In the genomic region with DNA sequence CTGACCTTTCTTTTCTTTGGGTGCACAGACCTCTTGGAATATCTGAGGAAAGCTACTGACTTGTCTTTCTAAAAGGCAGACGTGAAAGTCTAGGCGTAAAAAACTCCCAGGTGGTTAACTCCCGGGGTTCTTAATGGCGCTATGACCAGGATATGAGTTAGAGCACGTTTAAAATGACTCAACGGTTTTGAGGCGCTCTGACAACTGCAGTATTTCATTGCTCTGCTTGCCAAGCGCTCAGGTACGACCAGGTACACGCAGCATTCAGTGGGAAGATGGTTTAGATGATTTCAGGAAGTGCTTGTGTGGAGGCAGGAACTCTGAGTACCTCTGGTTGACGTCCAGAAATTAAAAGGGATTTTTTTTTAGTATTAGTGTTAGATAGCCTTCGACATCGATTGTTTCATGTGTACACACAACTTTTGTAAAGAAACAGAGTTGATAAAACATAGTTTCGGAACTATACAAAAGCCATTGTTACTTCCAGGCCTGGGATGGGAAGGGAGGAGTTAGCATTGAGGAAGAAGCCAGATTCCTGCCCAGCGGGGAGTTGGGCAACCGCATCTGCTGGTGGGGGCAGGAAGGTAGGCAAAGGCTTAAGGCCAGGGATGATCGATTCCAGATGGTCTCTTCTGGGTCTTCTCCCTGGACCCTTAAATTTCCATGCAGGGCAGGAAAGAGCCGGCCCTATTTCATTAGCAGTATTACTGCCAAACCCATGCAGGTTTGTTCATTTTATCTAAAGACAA, we compare ENCODE assay signal across 11 mouse cellular contexts. TPM values are rescaled to one million over a fixed set of nuclear protein-coding genes. Genes with fewer than 3 reads are reported as not detected.
DNase-seq lines count a peak whose midpoint lies in the region; ATAC-seq lines count a peak whose summit lies in the region.
"Had no signal": no experiment of that assay in that cellular context is flagged by ENCODE, and none has a peak within 500 bp of the region (broad histone marks: within the 10 kb centered on the region; RNA-seq: fewer than 3 reads in every experiment).

No protein-coding gene starts in this region.

- no peaks in the 10 kb centered on the region for H3K9me3 ChIP-seq in embryonic facial prominence, embryonic 10.5 days
- H3K9me3 ChIP-seq in liver, embryonic 15.5 days (replicated peaks), result no peaks in the 10 kb centered on the region

- H3K9ac ChIP-seq in liver, embryonic 15.5 days, result no peak overlapping the region

- peak overlapping the region; percentile 4; the same call in 1 of the 2 replicates for H3K4me2 ChIP-seq in liver, embryonic 15.5 days

- peak; percentile 18 for DNase-seq in kidney, adult 11 months
- DNase-seq in kidney, postnatal 14 days, result no peak
- DNase-seq in ZHBTc4 (ENCODE audit: low read depth, low spot score), result peak; percentile 86
- DNase-seq in embryonic facial prominence, embryonic 10.5 days (ENCODE audit: low spot score), result peak; percentile 77
- DNase-seq in lung, postnatal 25 days (ENCODE audit: low spot score), result no peak
- DNase-seq in gastrocnemius, adult 18-20 months (ENCODE audit: low spot score), result no peak
- DNase-seq: thymus, postnatal 25 days had no signal

- H3K4me3 ChIP-seq in embryonic facial prominence, embryonic 10.5 days, result 0 out of 2 replicates have a peak overlapping the region, but pooled peaks have one; percentile 1
- no peak overlapping the region for H3K4me3 ChIP-seq in liver, embryonic 15.5 days (replicated peaks)
- H3K4me3 ChIP-seq: myocyte had no signal

- ATAC-seq in liver, embryonic 15.5 days (ENCODE audit: insufficient read depth), result no peak
- ATAC-seq in megakaryocyte-erythroid progenitor cell, adult 5-6 weeks (replicated peaks; ENCODE audit: low FRiP score, low TSS enrichment, poor library complexity, severe bottlenecking), result no peak

- WGBS in embryonic facial prominence, embryonic 10.5 days, result 7% methylated on average over 18 of the region's 18 CpGs
- WGBS in liver, embryonic 15.5 days (ENCODE audit: insufficient replicate concordance), result 12% methylated on average over 18 of the region's 18 CpGs

- peaks cover 87% of the 10 kb centered on the region for H3K4me1 ChIP-seq in embryonic facial prominence, embryonic 10.5 days
- peaks cover 50% of the 10 kb centered on the region for H3K4me1 ChIP-seq in liver, embryonic 15.5 days (replicated peaks)

- peak overlapping the region; percentile 72 for H3K27ac ChIP-seq in embryonic facial prominence, embryonic 10.5 days (replicated peaks)
- H3K27ac ChIP-seq in liver, embryonic 15.5 days (replicated peaks), result peak overlapping the region; percentile 53

- H3K36me3 ChIP-seq in embryonic facial prominence, embryonic 10.5 days (replicated peaks), result no peaks in the 10 kb centered on the region
- no peaks in the 10 kb centered on the region for H3K36me3 ChIP-seq in liver, embryonic 15.5 days (replicated peaks)

- peaks cover 52% of the 10 kb centered on the region for H3K27me3 ChIP-seq in embryonic facial prominence, embryonic 10.5 days (replicated peaks; ENCODE audit: low read depth, poor library complexity, severe bottlenecking)
- peaks cover 17% of the 10 kb centered on the region; the same call in 1 of the 2 replicates for H3K27me3 ChIP-seq in liver, embryonic 15.5 days

RNA-seq across cellular contexts. Expression of gene Tmem51, which starts 12.7 kb away (rescaled TPM):
- polyA plus RNA-seq in embryonic facial prominence, embryonic 10.5 days (2016; fragmentation: Nextera tagmentation; extraction: Ambion mirVana), result 9.5 and 9.7 TPM in 2 replicates
- 16.2 and 17.6 TPM in 2 replicates for polyA plus RNA-seq in liver, embryonic 15.5 days (2015; fragmentation: Nextera tagmentation; extraction: Ambion mirVana)
- total RNA-seq in megakaryocyte-erythroid progenitor cell, adult 5-6 weeks (2014; fragmentation: Nextera tagmentation), result 0.42 TPM in 1 of 2 replicates, not detected in the other
- total RNA-seq in megakaryocyte-erythroid progenitor cell, adult 5-6 weeks (2017), result not detected in 2 replicates
- under 1 TPM; 0.48 to 0.88 TPM for total RNA-seq in gastrocnemius, adult 18-20 months (2021)
- total RNA-seq: MEL had no signal
- polyA plus RNA-seq: myocyte had no signal

RNA-seq across cellular contexts. Expression of gene Fhad1, which starts 56.5 kb away (rescaled TPM):
- 0.50 and 1.0 TPM in 2 replicates for polyA plus RNA-seq in embryonic facial prominence, embryonic 10.5 days (2016; fragmentation: Nextera tagmentation; extraction: Ambion mirVana)
- 0.24 TPM in 1 of 2 replicates, not detected in the other for polyA plus RNA-seq in liver, embryonic 15.5 days (2015; fragmentation: Nextera tagmentation; extraction: Ambion mirVana)
- not detected in 2 replicates for total RNA-seq in megakaryocyte-erythroid progenitor cell, adult 5-6 weeks (2014; fragmentation: Nextera tagmentation)
- total RNA-seq in megakaryocyte-erythroid progenitor cell, adult 5-6 weeks (2017), result not detected in 2 replicates
- not detected for total RNA-seq in gastrocnemius, adult 18-20 months (2021)
- total RNA-seq: MEL had no signal

Comparison
In these comparisons a context has a peak if more than half of its experiments do, and no peak if none do; other contexts are left out.
1. DNase-seq: peak in kidney, adult 11 months (single experiment), ZHBTc4 (single experiment) and embryonic facial prominence, embryonic 10.5 days (single experiment); none in kidney, postnatal 14 days (single experiment), lung, postnatal 25 days (single experiment) and gastrocnemius, adult 18-20 months (single experiment).